Mouse (Mus musculus) monocyte, adult 59 days (primary cell): ENCODE results near the gene Exosc9. TPM values are rescaled to one million over a fixed set of nuclear protein-coding genes. Genes with fewer than 3 reads are reported as not detected.

Experiments
- total RNA-seq, 2 experiments: library from RNA; stranded (reverse); gene quantifications; one replicate each; pipeline ENCODE4 v1.2.4; 2023

The Exosc9 gene
- total RNA-seq, result 10 to 100 TPM; 18.7 to 21.6 TPM

GRCm38 (mm10) chr3:36552406-36553047 is at the start of gene Exosc9:
Exosc9 (plus strand) TSS chr3:36552606.

DNA sequence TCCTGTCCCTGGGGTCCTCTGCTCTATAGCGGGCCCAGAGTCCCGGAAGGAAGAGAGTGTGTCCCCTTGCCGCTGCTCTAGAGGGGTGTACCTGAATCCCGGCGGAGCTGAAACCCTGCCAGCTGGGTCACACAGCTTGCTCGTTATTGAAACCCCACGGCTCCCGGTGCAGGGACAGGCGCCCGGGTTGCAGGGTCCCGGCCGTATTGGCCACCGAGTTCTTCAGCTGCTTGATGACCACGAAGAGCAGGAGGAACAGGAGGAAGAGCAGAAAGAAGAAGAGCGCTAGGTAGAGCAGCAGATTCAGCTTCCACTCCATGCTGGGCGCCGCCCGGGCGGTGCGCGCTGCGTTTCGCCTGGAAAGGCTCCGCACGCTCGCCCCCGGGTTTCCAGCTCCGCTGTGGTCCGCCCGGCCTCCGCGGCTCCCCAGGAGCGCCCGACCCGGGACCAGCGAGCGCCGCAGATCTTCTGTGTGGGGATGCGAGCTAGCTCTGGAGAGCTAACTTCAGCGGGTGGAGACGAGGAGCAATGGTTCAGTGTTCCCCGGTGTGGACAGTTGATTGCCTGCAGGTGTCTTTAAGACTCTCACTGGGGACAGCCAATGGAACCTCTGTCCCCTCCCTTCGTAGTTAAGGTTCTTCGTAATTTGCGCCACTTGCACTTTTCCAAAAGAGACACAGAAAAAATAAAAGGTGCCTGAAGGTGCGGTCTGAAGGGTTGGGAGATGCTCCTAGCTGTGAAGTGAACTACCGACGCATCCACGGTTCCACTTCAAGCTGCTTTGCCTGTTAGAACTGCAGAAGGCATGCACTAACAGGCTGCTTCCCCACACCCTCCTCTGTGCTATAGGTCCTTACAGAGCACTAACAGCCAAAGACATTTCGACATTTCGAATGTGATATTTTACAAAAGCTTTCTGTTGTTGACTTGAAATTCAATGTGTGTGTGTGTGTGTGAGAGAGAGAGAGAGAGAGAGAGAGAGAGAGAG is 31.0 kb upstream of the Exosc9 start, which contains the start of gene Gm11549:
Gene Gm11549 (minus strand): TSS at position 741 of the 988 bp plus-strand sequence.

GRCm38 (mm10) chr3:36571827-36572378 is 19.5 kb downstream of the Exosc9 start, which contains the start of gene Ccna2:
Ccna2 (minus strand) TSS chr3:36572150.

GRCm38 (mm10) chr3:36613202-36613907 is 60.9 kb downstream of the Exosc9 start, which contains the start of gene Bbs7:
Bbs7 (minus strand) TSS chr3:36613477.

Other genes starting within 250 kb of the Exosc9 start
- gene Anxa5, start 76.7 kb upstream of the Exosc9 start, total RNA-seq, result 100 to 1,000 TPM; 347 to 359 TPM
- gene 1810062G17Rik, start 76.7 kb upstream of the Exosc9 start, total RNA-seq, result not detected
- not detected for gene Gm11549, start 30.8 kb upstream of the Exosc9 start, total RNA-seq
- gene Ccna2, start 19.5 kb downstream of the Exosc9 start, total RNA-seq, result 1 to 10 TPM; 1.5 to 1.9 TPM
- 1 to 10 TPM; 2.0 to 2.8 TPM for gene Bbs7, start 60.9 kb downstream of the Exosc9 start, total RNA-seq
- gene Trpc3, start 137.6 kb downstream of the Exosc9 start, total RNA-seq, result under 1 TPM in 1 of 2 experiments, not detected in 1; 0.91 TPM